Mouse (Mus musculus) layer of hippocampus, adult 8-10 months (tissue): ENCODE measurements around the gene Stx7. TPM values are rescaled to one million over a fixed set of nuclear protein-coding genes. Genes with fewer than 3 reads are reported as not detected.
A peak's percentile ranks its signal among the peaks of the same experiment; 100 is the strongest.
"Not testable (repeated sequence)": the region's sequence is repeated elsewhere in the genome, so short reads cannot be mapped to it uniquely, and the experiment has no call there.

ENCODE experiments used
- DNase-seq, 2 experiments: peaks; one replicate each; pipeline ENCODE4 v3.0.0; 2022; ENCODE audit warnings: low spot score in 2 of 2
- total RNA-seq, 4 experiments: library from RNA; stranded (reverse); gene quantifications; 2 replicates each; pipeline ENCODE4 v1.2.4; 2022

The Stx7 gene
- total RNA-seq, result 100 to 1,000 TPM; 113 to 155 (median 140) TPM

- peak; percentile 89 to 90 for DNase-seq
Observed at GRCm38 (mm10) chr10:24149135-24149781, at the start of gene Stx7. TSS of gene Stx7 (plus strand) at chr10:24149302.

- not testable (repeated sequence) for DNase-seq
Observed at GRCm38 (mm10) chr10:24101812-24102211, 47.3 kb upstream of the Stx7 start, which contains the start of gene Taar8c. TSS of gene Taar8c (minus strand) at chr10:24101912.

GRCm38 (mm10) chr10:24103299-24103698, 45.8 kb upstream of the Stx7 start:
- not testable (repeated sequence) for DNase-seq

GRCm38 (mm10) chr10:24107747-24108146, 41.4 kb upstream of the Stx7 start:
- no peak for DNase-seq

- no peak for DNase-seq
Observed at GRCm38 (mm10) chr10:24108236-24108635, 40.9 kb upstream of the Stx7 start.

GRCm38 (mm10) chr10:24109434-24109833, 39.7 kb upstream of the Stx7 start, which contains the start of gene Taar9:
TSS of gene Taar9 (minus strand) at chr10:24109534.
- not testable (repeated sequence) for DNase-seq

GRCm38 (mm10) chr10:24111116-24111778, 37.9 kb upstream of the Stx7 start:
- DNase-seq, result peak in 1 of 2 experiments; percentile 4

- peak; percentile 23 to 47 for DNase-seq
Observed at GRCm38 (mm10) chr10:24131451-24132262, 17.4 kb upstream of the Stx7 start.

GRCm38 (mm10) chr10:24132273-24132672, 16.8 kb upstream of the Stx7 start:
- DNase-seq, result no peak

GRCm38 (mm10) chr10:24133132-24133531, 16.0 kb upstream of the Stx7 start:
- DNase-seq, result no peak

- DNase-seq, result no peak
Observed at GRCm38 (mm10) chr10:24134071-24134645, 14.9 kb upstream of the Stx7 start.

GRCm38 (mm10) chr10:24138623-24139261, 10.4 kb upstream of the Stx7 start:
- DNase-seq, result no peak

- no peak for DNase-seq
Observed at GRCm38 (mm10) chr10:24142735-24143134, 6.4 kb upstream of the Stx7 start.

GRCm38 (mm10) chr10:24150086-24150485, 984 bp downstream of the Stx7 start:
- DNase-seq, result no peak

- DNase-seq, result peak in 1 of 2 experiments; percentile 35
Observed at GRCm38 (mm10) chr10:24158470-24159254, 9.6 kb downstream of the Stx7 start.

GRCm38 (mm10) chr10:24159575-24159974, 10.5 kb downstream of the Stx7 start:
- DNase-seq, result no peak

- DNase-seq, result no peak
Observed at GRCm38 (mm10) chr10:24160349-24160748, 11.2 kb downstream of the Stx7 start.

GRCm38 (mm10) chr10:24164137-24164908, 15.2 kb downstream of the Stx7 start:
- no peak for DNase-seq

GRCm38 (mm10) chr10:24164909-24165304, 15.8 kb downstream of the Stx7 start:
- DNase-seq, result no peak
